Mouse (Mus musculus) C2C12 (cell line): Measurements from ENCODE around the gene Il13ra1.

Experiments used
- CTCF ChIP-seq: IDR thresholded peaks from one replicate; pipeline ENCODE4 v1.5.1; 2011; ENCODE audit not compliant: control insufficient read depth, insufficient read depth, insufficient read length
- MAX ChIP-seq: IDR thresholded peaks from one replicate; pipeline ENCODE4 v1.6.1; 2011; ENCODE audit warnings: mild to moderate bottlenecking, control low read depth
- MYOG ChIP-seq: IDR thresholded peaks from one replicate; pipeline ENCODE4 v1.6.1; 2011; ENCODE audit not compliant: control insufficient read depth, insufficient read length; ENCODE audit errors: extremely low read depth
- USF1 ChIP-seq: IDR thresholded peaks from one replicate; pipeline ENCODE4 v1.6.1; 2011; ENCODE audit warnings: low read depth, mild to moderate bottlenecking, control low read depth, moderate library complexity

- TF ChIP-seq CTCF (no peak), MAX (no peak), MYOG (no peak), USF1 (no peak)
These were observed 29.0 kb upstream of the Il13ra1 start for GRCm38 (mm10) chrX:36082917-36083316.
